Mouse (Mus musculus) 416B (cell line): ENCODE data around the gene Pitpnc1.
"Not testable (repeated sequence)": the region's sequence is repeated elsewhere in the genome, so short reads cannot be mapped to it uniquely, and the experiment has no call there.

Experiments
- DNase-seq: peaks from one replicate; pipeline ENCODE4 v3.0.0; 2011; ENCODE audit warnings: low read depth

Pitpnc1 gene

DNA sequence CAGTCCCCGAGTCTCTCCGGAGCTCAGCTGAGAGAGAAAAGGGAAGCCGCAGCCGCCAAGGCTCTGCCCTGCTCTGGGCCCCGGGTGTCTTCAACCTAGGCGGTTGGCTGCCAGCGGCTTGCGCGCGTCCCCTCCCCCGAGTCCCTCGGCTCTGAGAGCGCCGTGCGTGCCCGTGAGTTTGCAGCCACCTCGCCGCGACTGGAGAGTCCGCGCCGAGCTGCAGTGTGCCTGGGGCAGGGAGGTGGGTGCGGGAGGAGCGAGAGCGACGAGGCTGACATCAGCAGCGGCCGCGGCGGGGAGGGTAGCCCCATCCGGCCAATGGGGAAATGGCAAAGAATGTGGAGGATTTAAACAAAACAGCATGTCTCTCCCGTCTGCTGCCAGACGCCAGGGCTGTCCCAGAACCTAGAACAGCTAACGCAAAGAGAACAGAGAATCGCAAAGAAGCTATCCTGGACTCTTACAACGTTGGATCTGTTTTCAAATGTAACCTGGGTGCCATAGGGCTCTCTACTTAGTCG lies at the start of gene Pitpnc1:
Gene Pitpnc1, minus strand, starts transcription at position 179 of the 521 bp plus-strand sequence.
- peak; percentile 92 for DNase-seq

DNA sequence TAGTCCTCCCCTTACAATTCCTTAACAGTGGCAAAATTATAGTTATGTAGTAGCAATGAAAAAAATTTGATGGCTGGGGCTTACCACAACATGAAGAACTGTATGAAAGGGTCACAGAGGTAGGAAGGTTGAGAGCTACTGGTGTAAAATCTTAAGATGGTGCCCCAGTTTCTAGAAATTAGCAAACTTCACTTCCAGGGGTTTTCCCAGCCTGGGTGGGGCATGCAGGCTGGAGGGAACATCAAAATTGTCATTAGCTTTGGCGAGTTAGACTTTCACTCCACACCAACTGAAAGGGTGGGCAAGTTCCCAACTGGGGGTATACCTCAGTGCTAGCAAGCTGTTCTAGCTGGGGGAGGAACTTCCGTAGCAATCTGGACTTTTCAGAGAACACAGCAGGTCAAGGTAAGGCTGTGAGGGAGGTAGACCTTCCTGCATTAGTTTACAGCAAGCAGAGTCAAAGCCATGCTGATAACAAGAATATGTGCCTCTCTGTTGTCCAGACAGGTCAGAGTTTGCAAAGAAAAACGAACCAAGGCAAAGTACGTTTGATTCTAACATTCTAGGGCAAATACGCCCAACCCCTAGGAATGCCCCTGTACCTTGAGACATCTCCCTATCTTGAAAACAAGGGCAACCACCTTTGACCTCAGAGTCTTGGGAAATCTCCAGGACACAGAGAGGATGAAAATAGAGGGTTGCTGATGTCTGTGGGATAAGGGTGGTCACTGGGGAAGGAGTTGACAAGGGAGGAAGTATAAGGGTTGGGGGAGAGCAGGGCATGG lies 48.3 kb upstream of the Pitpnc1 start:
- no peak for DNase-seq

DNA sequence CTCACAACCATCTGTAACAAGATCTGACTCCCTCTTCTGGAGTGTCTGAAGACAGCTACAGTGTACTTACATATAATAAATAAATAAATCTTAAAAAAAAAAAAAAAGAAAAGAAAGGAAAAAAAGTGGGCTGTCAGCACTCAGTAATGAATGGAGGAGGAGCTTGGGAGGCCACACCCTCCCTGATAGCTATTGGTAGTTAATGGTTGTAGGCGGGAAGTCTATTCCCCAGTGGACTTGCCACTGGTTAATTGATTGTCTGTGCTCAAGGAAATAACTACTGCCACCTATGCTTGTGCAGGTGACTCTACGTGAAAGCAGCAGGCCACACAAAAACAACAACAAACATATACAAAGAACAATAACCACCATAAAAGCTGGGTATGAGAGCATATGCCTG lies 45.9 kb upstream of the Pitpnc1 start:
- DNase-seq = no peak

DNA sequence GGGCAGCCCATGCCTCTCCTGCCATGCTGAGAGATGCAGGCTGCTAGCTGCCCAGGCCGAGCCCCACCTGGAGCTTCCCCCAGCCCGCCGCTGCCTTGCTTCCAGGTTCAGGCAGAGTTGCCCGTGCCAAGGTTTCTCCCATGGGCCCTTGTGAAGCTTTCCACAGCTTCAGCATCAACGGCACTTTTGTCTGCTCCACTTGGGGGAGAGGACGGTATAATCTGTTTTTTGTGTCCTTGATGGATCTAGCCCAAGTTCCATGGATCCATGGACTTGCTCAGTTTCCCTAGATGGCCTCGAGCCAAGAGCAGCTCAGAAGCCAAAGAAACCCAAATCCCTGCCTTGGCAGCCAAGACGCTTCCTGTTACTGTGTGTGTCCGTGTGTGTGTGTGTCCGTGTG lies 42.5 kb upstream of the Pitpnc1 start:
- no peak for DNase-seq

DNA sequence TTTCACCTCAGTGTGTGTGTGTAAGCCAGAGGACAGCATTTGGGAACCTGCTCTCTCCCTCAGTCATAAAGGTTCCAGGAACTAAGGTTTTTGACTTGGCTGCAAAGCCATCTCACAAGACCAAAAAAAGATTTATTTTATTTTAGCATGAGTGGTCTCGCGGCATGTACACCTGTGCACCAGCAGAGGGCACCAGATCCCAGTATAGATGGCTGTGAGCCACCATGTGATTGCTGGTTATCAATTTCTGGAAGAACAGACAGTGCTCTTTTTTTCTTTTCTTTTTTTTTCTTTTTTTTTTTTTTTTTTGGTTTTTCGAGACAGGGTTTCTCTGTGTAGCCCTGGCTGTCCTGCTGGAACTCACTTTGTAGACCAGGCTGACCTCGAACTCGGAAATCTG lies 41.5 kb upstream of the Pitpnc1 start:
- peak; percentile 86 for DNase-seq

DNA sequence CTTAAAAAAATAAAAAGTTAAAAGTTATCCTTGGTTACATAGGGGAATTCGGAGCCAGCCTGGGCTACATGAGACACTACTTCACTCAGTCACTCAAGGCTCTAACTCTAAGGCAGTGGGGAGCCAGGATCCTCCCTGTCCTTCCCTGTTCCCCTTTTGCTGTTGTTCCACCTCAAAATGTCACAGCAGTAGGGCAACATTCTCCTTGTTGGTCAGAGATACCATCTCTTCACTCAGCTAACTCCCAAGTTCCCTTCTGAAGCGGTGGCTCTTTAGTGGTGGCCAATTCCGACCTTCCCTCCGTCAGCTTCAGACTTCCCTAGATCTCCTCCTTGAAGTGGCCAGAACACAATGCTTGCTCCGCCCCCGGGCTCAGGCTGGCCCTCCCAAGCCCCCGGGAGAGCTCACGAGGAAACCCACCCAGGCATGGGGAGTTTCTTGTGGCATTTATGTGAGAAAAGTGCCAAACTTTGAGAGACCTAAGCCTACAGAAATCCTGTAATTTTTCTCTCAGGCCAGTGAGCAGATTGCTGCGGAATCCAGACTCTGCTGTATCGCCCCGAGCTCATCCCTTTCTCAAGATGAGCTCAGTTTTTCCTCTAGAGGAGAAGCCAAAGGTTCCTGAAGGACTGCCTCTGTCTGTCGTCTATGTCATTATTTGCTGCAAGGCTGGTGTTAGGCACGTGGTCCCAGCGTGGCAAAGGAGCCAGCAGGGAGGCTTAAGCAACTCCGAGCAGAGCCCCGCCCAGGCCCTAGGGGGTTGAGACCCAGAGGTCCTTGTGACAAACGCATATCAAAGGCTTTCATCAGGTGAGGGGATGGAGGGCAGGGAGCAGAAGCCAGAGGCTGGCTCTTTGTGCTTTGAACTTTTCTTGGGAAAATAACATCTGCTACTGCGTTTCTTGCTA lies 40.1 kb upstream of the Pitpnc1 start:
- peak; percentile 21 for DNase-seq

DNA sequence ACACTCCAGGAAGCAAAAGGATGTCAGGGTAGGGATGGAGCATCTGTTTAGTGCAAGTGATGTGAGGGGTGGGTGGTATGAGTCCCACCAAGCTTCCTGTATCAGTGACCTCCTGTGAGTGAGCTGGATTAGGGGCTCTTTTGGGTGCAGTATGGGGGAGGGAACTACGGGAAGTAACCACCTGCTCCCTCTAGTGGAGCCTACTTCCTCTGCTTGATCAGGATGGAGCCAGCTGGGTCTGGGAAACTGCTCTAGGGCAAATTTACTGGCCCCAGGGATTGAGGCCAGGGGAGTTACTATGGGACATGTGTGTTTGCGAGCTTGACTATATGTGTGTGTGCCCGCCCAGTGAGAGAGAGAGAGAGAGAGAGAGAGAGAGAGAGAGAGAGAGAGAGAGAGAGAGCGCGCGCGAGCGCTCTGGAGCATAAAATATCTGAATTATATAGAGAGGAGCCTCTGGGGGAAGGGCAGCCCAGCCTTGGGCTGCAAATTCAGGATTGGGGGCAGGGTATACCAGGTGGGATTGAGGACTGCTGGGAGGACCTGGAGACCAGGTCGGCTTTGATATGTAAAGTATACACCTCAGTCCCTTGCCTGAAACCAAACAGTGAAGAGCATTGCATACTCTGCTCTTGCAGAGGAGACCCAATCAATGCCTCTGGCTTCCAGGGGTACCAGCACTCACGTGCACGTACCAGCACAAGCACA lies 39.3 kb upstream of the Pitpnc1 start:
- DNase-seq = peak; percentile 20

DNA sequence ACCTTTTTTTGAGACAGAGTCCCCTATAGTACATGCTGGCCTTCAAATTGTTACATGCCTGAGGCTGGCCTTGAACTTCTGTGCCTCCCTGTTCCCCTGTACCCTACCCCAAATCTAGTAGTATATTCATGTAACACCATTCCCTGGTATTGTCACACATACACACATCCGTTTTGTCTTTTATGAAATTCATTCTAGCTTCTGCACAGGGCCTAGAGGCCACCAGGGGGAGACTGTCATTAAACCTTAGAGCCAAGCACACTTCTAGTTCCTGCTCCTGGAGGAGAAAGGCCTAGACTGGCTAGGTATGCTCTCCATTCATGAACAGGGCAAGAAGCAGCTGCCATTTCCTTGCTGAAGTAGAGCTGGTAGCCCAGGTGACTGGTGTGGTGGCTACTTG lies 35.8 kb upstream of the Pitpnc1 start:
- DNase-seq = peak; percentile 77

DNA sequence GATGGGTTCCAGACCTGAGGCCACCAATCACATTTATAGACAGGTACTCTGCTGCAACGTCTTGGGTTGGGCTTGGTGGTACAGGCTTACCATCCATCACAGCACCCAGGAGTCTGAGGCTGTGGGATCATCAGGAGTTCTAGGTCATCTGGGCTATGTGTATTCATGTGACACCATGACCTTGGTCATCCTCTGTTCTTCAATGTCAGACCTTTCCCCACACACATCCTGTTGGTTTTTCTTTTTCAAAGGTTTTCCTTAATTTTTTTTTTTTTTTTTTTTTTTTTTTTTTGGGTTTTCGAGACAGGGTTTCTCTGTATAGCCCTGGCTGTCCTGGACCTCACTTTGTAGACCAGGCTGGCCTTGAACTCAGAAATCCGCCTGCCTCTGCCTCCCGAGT lies 33.9 kb upstream of the Pitpnc1 start:
- not testable (repeated sequence) for DNase-seq

DNA sequence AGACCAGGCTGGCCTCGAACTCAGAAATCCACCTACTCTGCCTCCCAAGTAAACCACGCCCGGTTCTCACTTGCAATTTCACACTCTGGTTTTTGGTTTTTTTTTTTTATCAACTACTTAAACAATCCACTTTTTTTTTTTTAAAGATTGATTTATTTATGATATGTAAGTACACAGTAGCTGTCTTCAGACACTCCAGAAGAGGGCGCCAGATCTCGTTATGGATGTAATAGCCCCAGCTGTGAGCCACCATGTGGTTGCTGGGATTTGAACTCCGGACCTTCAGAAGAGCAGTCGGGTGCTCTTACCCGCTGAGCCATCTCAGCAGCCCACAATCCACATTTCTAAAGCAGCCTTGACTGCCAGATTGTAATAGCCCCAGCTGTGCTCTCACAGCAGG lies 32.3 kb upstream of the Pitpnc1 start:
- peak; percentile 28 for DNase-seq

DNA sequence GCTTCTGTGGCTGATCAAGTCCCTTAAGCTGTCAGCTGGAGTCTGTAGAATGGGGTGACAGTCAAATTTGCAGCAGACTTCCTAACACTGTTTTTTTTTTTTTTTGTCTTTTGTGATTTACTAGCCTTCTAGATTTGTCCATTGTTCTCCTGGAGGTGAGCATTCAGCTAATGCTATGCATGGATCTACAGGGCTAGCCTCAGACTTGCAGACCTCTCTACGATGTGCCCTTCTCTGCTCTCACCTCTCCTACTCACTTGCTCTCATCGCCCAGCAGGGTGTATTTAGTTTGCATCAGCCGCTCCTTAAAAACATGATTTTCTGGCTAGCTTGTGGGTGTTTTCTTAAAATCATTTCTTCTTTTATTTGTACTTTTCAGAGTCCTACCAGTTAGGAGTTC lies 13.8 kb upstream of the Pitpnc1 start:
- DNase-seq = no peak

DNA sequence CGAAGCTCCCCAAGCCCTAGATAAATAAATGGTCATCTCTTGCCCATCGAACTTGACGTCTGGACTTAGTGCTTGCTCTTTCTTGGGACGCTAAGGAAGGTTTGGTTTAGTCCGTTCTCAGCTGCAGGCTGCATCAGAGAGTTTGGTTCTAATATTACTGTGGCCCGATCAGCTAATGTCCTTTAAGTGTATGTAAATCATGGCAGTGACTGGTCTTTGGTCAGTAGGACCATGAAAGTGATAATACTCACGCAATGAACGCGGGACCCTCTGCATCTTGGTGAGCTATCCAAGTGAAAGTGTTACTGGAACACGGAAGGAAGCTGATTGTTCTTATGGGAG lies 9.3 kb upstream of the Pitpnc1 start:
- DNase-seq = no peak

DNA sequence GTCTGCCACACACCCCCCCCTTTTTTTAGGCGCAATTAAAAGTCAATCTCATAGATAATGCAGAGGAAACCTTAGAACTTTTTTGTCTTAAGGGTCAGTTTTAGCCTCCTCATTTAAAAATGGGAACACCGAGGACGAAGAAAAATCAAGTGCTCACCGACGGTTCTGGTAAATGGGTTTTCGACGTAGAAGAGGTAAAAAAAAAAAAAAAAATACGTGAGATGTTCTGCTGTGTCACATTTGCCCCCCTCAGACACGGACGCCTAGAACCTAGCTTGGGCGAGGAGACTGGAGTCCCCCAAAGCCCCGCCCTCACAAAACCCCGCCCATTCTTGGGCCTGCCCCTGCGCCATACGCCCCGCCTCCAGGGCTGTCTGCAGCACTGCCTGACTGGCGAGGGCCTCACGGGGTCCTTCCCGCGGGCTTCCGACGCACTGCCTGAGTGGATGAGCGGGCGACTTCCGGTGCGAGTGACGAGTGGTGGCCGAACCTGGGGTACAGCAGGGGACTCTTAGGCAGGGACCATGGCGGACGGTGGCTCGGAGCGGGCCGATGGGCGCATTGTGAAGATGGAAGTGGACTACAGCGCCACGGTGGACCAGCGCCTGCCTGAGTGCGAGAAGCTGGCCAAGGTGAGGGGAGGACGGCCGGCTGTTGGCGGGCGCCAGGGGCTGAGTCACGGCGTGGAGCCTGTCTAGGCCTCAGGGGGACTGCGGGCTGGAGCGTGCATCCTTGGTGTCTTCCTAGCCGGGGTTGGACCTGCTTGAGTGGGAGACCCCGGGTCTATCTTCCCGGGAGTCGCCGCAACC lies 8.8 kb upstream of the Pitpnc1 start, which contains the start of gene Psmd12:
Gene Psmd12, plus strand, starts transcription at position 432 of the 809 bp plus-strand sequence.
- peak; percentile 95 for DNase-seq

DNA sequence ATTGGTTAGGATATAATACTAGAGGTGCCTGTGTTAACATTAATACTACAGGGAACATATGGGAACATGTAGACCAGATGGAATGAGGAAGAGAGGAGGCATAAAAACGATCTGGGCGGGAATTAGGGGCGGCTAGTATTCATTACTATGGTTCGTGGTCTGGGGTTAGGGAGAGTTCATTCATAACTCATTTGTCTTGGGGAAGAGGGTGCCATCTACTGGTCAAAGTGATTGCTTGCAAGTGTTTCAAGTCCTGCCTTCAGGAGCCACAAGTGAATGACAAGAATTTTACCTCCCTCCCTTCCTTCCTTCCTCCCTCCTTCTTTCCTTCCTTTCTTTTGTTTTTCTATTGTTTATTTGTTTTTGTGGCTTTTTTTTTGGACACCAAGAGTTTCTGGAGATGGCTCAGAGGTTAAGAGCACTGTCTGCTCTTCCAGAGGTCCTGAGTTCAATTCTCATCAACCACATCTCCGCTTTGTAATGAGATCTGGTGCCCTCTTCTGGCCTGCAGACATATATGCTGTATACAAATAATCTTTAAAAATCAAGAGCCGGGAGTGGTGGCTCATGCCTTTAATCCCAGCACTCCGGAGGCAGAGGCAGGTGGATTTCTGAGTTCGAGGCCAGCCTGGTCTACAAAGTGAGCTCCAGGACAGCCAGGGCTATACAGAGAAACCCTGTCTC lies 2.8 kb upstream of the Pitpnc1 start:
- DNase-seq = peak; percentile 98

DNA sequence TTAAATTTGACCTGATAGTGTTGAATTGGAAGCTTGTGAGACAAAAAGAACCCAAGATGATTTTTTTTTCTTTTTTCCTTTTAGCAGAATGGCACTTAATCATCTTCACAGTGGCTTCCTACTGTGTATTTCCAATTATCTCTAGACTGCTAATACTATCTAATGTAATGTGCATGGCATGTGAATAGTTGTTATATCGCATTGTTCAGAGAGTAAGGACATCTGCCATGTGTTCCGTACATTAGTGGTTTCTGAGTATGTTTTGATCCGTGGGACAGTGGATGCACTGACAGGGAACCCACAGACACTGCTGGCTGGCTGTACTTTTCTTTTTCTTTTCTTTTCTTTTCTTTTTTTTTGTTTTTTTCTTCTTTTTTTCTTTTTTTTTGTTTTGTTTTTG lies 1.8 kb upstream of the Pitpnc1 start:
- no peak for DNase-seq

DNA sequence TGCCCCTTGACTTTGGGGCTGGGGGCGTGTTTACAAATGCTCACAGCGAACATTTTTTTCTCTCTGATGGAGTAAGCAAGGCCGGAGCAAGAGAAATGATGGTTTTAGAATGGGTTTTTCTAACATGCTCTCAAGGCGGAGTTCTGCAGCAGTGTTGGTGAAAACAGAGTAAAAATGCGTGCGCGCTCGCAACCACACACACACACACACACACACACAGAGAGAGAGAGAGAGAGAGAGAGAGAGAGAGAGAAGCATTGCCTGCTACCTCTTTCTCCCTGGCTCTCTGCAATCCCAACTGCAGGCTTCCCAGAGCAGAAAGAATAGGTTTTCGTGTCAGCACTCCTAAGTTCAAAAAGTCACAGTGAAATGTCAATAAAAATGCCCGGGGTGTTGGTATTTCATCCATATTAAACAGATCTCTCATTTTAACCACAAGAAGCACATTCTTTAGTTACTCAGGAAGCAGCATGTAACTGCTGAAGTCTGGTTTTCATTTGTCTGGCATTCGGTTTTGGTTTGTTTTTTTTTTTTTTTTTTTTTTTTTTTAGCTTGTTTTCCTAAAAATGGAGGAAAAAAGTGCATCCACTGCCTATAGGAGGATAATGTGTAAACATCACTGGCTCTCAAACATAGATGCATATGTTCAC lies 697 bp upstream of the Pitpnc1 start:
- peak; percentile 77 for DNase-seq

DNA sequence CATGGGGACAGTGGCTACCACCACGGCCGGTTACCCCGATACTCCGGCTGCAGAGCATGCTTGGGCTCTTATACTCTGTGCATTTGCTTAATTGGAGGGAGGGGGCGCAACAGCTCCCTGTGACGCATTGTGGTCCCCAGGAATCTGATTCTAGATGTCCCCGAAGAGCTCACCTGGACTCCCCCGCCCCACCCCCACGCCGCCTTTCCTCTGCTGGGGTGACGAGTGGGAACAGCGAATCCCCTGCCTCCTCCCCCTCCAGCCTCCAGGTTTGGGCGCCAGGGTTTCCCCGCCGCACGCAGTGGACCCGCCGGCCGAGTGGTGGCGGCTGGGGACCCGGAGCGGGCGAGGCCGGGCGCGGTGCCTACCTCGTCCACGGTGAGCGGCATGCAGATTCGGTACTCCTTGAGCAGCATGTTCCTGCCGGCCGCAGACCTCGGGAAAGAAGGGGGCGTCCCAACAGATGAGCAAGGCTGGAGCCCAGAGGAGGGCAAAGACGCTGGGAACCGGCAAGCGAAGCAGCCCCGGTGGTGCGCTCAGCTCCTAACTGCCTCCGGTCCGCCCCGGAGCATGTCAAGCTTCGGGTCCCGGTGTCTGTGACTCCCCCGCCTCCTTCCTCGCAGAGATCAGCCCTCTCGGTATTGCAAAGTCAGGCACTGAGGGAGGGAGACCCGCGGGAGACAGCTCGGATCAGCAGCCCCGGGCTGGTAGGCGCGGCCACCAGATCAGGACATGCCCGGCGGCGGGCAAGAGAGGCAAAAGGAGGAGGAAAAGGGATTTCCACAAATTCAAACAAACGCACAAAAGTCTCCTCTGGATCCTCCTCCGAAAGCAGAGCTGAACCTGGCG lies 752 bp downstream of the Pitpnc1 start:
- DNase-seq = peak; percentile 43

DNA sequence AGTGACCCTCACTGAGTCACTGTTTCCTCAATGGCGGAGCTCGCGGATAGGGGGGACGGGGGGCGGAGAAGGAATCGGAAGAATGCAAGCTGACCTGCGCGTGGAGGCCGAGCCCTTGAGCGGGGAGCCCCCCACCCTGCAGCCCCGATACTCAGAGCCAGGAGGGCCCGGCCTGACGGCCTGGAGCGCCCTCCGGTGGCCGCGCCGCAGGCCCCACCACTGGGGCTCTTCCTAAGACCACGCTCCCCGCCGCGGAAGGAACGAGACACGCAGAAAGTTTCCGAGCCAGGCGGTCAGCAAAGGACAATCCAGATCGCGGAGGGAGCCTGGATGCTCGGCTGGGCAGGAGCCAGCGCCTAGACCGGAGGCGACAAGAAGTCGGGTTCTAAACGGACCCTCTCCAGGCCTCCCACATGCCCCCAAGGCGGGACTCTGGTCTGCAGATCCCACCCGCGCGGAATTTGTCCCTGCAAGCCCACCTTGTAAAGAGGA lies 1.4 kb downstream of the Pitpnc1 start:
- DNase-seq = peak; percentile 97
